Mouse (Mus musculus): ENCODE data around the gene Otop1. TPM values are rescaled to one million over a fixed set of nuclear protein-coding genes. Genes with fewer than 3 reads are reported as not detected.

Gene Otop1
- not detected for polyA plus RNA-seq (2014; fragmentation: Illumina TruSeq; extraction: RNeasy Lipid Tissue Mini Kit (QIAGEN cat#74804); ENCODE audit: low read depth, low replicate concordance)

GRCm38 (mm10) chr5:38275771-38276170 is at the start of gene Otop1:
Gene Otop1, plus strand, starts transcription at chr5:38275972.

DNA sequence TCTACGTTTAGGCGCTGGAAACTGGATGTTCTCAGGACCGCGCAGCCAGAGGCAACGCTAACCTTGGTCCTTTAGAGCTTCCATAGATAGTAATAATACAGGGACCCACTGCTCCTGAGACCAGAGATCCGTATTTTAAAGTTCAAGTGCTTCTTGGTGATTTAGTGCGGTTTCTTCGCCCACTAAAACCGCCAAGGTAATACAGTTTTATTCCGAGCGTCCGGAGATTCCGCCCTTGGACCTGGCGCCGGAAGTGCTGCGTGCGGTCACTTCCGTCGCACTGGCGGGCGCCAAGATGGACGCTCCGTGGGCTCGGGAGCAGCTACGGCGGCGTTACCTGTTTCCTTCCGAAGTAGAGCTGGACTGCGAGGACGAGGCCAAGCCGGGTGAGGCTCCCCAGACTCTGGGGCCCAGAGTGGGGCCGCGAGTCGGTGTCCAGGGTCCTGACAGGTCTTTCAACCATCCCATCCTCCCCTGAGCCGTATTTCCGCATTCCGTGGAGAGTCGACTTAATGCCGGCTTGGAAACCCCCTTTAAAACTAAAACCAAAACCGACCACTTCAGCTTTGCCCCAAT is 15.6 kb upstream of the Otop1 start, which contains the start of gene Tmem128:
Gene Tmem128, plus strand, starts transcription at position 79 of the 576 bp plus-strand sequence.

DNA sequence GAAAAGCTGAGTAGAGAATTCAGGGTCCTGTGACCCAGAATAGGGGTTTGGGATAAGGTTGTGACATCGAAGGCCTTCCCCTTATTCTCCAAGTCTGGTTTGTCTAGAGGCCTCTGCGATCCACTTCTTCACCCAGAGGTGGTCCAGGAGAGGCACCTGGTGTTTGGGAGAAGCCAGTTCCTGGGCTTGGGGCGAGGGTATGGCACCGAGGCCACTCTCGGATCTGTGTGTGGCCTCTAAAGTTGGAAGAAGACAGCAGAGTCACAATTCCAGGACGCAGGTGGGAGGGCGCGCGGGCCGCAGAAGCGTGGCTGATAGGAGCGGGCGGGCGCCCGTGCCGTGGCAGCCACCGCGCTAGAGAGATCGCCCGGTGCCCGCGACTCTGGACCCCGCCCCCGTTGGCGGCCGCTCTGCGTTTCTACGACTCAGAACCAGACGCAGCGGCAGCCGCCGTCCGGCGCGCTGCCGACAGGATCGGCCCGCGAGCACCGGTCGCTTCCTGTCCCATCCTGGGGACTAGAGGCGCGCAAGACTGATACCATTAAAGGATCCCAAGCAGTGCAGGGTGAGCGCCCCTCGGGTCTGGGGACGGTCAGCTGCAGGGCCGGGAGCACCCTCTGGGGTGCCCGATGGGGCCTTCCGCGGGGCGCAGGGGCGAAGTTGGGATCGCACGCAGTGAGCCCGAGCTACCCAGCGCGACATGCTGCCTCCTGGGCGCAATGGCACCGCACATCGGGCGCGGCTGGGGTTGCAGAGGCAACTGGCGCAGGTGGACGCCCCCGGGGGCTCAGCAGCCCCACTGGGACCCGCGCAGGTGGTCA is 43.4 kb downstream of the Otop1 start, which contains the start of gene Drd5:
Gene Drd5, plus strand, starts transcription at position 402 of the 821 bp plus-strand sequence.

Other genes starting within 250 kb of the Otop1 start
- gene Stx18, start 237.2 kb upstream of the Otop1 start, polyA plus RNA-seq (2014; fragmentation: Illumina TruSeq; extraction: RNeasy Lipid Tissue Mini Kit (QIAGEN cat#74804); ENCODE audit: low read depth, low replicate concordance) = 27.3 TPM
- 5.9 TPM for gene Nsg1, start 116.1 kb upstream of the Otop1 start, polyA plus RNA-seq (2014; fragmentation: Illumina TruSeq; extraction: RNeasy Lipid Tissue Mini Kit (QIAGEN cat#74804); ENCODE audit: low read depth, low replicate concordance)
- 2.3 TPM for gene Zbtb49, start 55.5 kb upstream of the Otop1 start, polyA plus RNA-seq (2014; fragmentation: Illumina TruSeq; extraction: RNeasy Lipid Tissue Mini Kit (QIAGEN cat#74804); ENCODE audit: low read depth, low replicate concordance)
- 29.6 TPM for gene Lyar, start 55.5 kb upstream of the Otop1 start, polyA plus RNA-seq (2014; fragmentation: Illumina TruSeq; extraction: RNeasy Lipid Tissue Mini Kit (QIAGEN cat#74804); ENCODE audit: low read depth, low replicate concordance)
- gene Tmem128, start 15.8 kb upstream of the Otop1 start, polyA plus RNA-seq (2014; fragmentation: Illumina TruSeq; extraction: RNeasy Lipid Tissue Mini Kit (QIAGEN cat#74804); ENCODE audit: low read depth, low replicate concordance) = 81.3 TPM
- not detected for gene Drd5, start 43.4 kb downstream of the Otop1 start, polyA plus RNA-seq (2014; fragmentation: Illumina TruSeq; extraction: RNeasy Lipid Tissue Mini Kit (QIAGEN cat#74804); ENCODE audit: low read depth, low replicate concordance)
- gene Slc2a9, start 227.2 kb downstream of the Otop1 start, polyA plus RNA-seq (2014; fragmentation: Illumina TruSeq; extraction: RNeasy Lipid Tissue Mini Kit (QIAGEN cat#74804); ENCODE audit: low read depth, low replicate concordance) = 7.2 TPM

Measured in sigmoid colon, adult 10 weeks (tissue).